Mouse (Mus musculus) right cerebral cortex, postnatal 4 days (tissue): ENCODE results near the gene Mrtfb.
"Not testable (repeated sequence)": the region's sequence is repeated elsewhere in the genome, so short reads cannot be mapped to it uniquely, and the experiment has no call there.

Experiments used
- DNase-seq: peaks from one replicate; pipeline ENCODE4 v3.0.0-alpha.2; 2022

The Mrtfb gene

GRCm38 (mm10) chr16:13276709-13277399, 20.6 kb downstream of the Mrtfb start:
- no peak for DNase-seq

DNA sequence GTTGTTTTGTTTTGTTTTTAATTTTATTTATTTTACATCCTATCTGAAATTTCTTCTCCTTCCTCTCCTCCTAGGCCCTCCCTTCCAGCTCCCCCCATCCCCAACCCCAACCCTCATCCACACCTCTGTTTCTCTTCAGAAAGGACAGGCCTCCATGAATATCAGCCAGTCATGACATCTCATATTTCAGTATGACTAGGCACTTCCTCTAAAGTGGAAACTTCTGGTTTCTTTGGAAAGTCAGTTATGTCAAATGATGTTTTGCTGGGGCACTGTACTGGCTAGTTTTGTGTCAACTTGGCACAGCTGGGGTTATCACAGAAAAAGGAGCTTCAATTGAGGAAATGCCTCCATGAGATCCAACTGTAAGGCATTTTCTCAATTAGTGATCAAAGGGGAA, 30.1 kb downstream of the Mrtfb start:
- DNase-seq: not testable (repeated sequence)

DNA sequence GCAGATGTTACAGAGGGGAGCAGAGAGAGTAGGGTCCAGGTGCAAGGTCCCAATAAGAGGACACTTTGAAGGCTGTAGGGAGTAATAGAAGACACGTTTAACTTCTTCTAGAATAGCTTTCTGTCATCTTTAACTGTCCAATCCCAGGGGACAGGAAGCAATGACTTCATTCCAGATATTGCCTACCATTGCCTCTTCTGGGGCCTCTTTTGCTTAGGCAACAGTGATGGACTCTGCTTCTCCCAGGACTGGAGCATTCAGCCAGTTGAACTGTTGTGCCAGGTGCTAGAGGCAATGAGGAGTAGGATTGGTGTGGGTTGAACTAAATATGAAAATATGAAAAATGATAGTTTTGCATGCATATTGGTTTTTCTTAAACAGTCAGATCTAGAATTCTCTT, 41.6 kb downstream of the Mrtfb start:
- DNase-seq: no peak

DNA sequence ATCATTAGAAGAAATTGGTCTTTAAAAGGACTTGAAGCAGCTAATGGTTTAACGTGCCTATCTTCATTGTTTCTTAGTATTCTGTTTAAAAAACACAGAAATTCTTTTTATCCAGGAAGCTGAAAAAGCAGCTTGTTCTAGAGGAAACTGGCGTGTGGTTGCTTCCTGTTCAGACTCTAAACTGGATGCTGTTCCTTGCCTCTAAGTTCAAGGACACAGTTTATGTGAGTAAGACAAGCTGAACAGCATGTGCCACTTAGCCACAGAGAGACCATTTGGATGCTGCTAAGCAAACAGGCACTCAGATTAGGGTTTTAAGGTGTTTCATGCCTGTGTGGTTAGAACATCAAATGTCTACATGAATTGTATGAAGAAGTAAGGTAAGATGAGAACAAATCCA, 42.7 kb downstream of the Mrtfb start:
- no peak for DNase-seq

- no peak for DNase-seq
Measured at GRCm38 (mm10) chr16:13306065-13306695, 49.9 kb downstream of the Mrtfb start.

GRCm38 (mm10) chr16:13310096-13310683, 53.9 kb downstream of the Mrtfb start:
- no peak for DNase-seq

DNA sequence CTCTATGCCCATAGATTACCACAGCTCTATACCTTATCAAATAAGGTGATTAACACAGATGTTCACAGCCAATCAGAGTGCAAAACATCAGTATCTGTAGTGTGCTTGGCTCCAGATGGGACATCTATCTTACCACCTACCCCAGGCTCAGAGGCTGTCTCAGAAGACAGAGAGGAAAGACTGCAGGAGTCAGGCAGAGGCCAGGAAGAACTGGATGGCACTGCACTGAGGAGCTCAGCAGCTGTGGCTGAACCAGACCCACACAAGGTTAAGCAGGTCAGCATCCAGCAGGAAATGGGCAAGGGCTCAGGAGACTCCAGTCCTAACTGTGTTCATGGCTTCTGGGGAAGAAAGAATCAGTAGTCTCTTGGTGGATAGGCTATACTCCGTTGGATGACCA, 55.1 kb downstream of the Mrtfb start:
- DNase-seq: no peak

GRCm38 (mm10) chr16:13313096-13313719, 56.9 kb downstream of the Mrtfb start:
- DNase-seq: no peak

DNA sequence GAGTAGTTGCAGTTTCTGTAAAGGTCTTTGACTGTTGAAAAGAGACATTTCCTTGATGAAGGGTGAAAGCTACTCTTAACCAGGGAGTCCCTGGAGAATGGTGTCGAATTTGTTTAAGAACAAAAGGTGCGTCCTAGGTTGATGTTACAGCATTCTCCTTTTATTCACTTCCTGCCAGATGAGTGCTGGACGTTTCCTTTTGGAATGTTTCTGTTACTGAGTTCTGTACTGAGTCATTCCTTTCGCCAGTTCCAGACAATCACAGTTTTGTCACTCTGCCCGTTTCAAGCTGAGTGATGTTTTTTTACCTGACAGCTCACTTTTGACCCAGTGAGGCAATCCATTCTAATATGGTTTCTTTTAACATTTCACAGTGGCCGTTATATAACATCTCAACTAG, 67.5 kb downstream of the Mrtfb start:
- no peak for DNase-seq

DNA sequence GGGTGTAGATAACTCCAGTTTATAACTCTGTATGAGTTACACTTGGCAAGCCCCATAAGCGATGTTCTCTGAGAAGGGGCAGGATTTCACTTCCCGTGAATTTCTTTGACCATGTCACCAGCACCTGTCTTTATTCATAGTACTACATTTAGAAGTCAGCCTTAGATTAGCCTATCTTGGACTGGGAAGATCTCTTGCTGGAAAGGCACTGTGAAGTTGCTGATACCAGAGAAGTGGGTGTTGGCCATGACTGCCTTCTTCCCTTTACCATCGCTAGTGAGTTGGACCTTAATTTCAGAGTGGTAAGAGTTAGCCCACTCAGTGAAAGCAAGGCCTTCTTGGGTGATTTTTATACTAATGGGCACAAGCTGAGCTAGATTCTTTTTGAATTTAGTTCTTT, 70.3 kb downstream of the Mrtfb start:
- DNase-seq: no peak

- no peak for DNase-seq
Measured at GRCm38 (mm10) chr16:13328646-13329045, 72.4 kb downstream of the Mrtfb start.

DNA sequence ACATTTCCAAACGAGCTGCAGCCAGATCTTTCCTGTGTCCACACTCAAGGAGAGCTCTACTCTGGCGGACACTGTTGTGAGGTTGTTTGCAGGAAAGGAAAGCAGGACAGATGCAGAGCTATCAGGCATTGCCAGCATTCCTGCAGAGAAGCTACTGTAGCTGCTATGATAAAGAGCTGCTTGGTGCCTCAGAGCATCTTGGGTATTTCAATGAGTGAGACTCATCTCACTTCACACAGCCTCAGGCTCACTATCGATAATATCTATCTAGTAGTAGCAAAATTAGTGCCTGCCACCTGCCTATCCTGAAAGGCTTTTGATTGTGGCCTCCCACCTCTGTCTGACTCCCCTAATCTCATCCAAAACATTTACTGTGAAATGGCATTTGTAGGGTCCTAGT, 73.4 kb downstream of the Mrtfb start:
- DNase-seq: no peak

DNA sequence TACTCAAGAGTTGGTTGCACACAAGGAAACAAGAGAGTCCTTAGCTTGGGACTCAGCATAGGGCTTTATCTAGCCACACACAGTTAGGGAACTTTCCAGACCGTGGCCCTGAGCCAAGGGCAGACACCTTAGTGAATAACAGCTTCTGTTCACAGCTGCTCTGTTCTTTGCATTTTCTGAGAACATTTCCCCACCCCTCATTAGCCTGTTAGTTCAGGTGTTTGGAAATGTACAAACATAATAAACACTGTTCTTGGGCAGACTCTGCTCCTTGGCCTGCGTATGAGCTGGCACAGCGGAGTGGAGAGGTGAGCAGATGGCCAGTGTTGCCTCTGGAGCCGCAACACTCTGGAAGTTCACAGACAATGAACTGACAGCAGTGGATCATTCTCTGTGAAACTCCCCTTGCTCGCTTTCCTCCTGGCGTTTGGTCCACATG, 74.0 kb downstream of the Mrtfb start:
- no peak for DNase-seq

DNA sequence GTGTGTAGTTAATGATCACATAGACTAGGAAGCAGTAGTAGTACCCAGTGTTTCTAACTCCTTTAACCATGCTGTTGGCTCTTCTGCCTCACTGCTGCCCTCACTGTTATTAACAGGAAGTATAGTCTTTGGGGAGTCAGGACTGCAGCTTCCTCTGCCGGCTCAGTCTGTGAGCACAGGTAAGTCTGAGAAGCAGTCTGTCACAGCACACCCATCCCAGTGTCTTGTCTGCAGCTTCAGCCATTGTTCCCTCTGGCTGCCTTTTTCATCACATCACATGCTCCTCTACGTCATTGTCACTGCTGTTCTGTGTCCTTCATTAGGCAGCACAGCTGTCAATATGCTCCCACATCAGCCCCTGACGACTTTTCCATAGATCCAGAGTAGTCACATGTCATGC, 75.6 kb downstream of the Mrtfb start:
- no peak for DNase-seq

DNA sequence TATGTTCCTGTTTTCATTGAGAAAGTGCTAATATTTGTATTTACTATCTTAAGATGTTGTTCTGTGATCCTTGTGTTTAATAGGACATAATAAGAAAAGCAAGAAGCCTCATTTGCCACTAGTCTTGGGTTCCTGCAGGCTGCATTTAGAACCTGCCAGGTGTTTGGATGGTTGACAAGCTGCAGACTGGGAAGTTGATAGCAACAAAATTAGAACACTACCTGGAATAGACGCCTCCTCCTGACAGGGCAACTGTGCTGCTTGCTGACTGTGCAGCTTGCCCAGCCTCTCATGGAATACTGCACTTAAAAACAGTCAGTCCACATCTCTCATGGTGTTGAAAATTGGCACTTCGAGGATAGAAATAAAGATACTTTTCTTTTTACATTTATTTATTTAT, 76.3 kb downstream of the Mrtfb start:
- no peak for DNase-seq

GRCm38 (mm10) chr16:13333781-13334341, 77.6 kb downstream of the Mrtfb start:
- DNase-seq: no peak

DNA sequence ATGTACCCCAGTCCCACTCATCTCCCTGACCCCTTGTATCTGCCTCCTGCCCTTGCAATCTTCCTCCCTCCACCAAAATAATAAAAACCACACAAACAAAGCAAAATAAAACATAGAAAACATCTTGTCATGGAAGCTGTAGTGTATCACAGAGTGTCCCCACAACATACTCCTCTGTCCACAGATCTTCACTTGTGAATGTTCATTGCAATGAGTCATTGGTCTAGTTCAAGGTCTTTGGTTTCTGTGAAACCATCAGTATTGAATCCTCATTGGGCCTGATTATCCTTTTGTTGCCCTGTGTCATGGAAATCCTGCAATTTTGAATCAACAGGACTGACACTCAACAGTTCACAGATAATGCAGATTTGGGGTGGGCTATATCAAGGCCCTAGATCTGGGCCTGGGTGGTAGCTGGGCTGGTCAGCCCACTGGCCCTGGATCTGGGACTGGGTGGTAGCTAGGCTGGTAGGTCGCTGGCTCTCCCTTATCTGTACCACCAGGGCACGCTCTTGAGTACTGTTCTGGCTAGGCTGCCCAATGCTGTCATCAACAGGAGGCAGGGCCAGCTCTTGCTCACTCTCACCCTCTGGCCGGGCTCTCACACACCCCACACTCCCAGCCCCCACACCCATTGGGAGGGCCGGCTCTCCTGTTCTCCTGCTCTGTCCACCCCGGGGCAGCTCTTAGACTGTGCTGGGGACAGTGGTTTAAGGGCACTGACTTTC, 80.4 kb downstream of the Mrtfb start:
- DNase-seq: no peak

GRCm38 (mm10) chr16:13338094-13338493, 81.8 kb downstream of the Mrtfb start:
- no peak for DNase-seq

- DNase-seq: no peak
Measured at GRCm38 (mm10) chr16:13339433-13339832, 83.2 kb downstream of the Mrtfb start.

DNA sequence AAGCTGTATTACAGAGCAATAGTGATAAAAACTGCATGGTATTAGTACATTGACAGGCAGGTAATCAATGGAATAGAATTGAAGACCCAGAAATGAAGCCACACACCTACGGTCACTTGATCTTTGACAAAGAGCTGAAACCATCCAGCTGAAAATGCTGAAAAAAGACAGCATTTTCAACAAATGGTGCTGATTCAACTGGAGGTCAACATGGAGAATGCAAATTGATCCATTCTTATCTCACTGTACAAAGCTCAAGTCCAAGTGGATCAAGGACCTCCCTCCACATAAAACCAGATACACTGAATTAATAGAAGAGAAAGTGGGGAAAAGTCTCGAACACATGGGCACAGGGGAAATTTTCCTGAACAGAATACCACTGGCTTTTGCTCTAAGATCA, 89.5 kb downstream of the Mrtfb start:
- not testable (repeated sequence) for DNase-seq

GRCm38 (mm10) chr16:13350729-13351128, 94.4 kb downstream of the Mrtfb start:
- no peak for DNase-seq

- DNase-seq: no peak
Measured at GRCm38 (mm10) chr16:13351268-13351667, 95.0 kb downstream of the Mrtfb start.

- DNase-seq: no peak
Measured at GRCm38 (mm10) chr16:13353927-13354326, 97.6 kb downstream of the Mrtfb start.
